Mouse (Mus musculus): ENCODE measurements around the gene Gm6583.
"Not testable (repeated sequence)": the region's sequence is repeated elsewhere in the genome, so short reads cannot be mapped to it uniquely, and the experiment has no call there.

The Gm6583 gene

GRCm38 (mm10) chr5:112324637-112325545 lies 30.9 kb downstream of the Gm6583 start:
- no peak for DNase-seq

- DNase-seq: no peak
Measured at GRCm38 (mm10) chr5:112323246-112323645, 32.6 kb downstream of the Gm6583 start.

GRCm38 (mm10) chr5:112321376-112321775 lies 34.5 kb downstream of the Gm6583 start:
- no peak for DNase-seq

GRCm38 (mm10) chr5:112320936-112321335 lies 34.9 kb downstream of the Gm6583 start:
- peak; percentile 86 for DNase-seq

GRCm38 (mm10) chr5:112320379-112320778 lies 35.5 kb downstream of the Gm6583 start:
- no peak for DNase-seq

- DNase-seq: not testable (repeated sequence)
Measured at GRCm38 (mm10) chr5:112319343-112319742, 36.5 kb downstream of the Gm6583 start.

- DNase-seq: no peak
Measured at GRCm38 (mm10) chr5:112317328-112317727, 38.5 kb downstream of the Gm6583 start.

- no peak for DNase-seq
Measured at GRCm38 (mm10) chr5:112316468-112316867, 39.4 kb downstream of the Gm6583 start.

- DNase-seq: no peak
Measured at GRCm38 (mm10) chr5:112313222-112313885, 42.5 kb downstream of the Gm6583 start.

- DNase-seq: no peak
Measured at GRCm38 (mm10) chr5:112305842-112306241, 50.0 kb downstream of the Gm6583 start.

All from right cerebral cortex, postnatal 14 days (tissue).